Mouse (Mus musculus) megakaryocyte, embryonic 14.5 days (primary cell): ENCODE measurements at regions not wholly inside any gene's neighbourhood (a gene's known extent, or its start where the extent isn't known, plus 50 kb on each side); places are given as distances from the start of the nearest gene placed in this dataset.

Source experiments
- FLI1 ChIP-seq: IDR thresholded peaks from 2 replicates; pipeline ENCODE4 v1.6.1; 2012; ENCODE audit warnings: low read length, inconsistent platforms, mixed read lengths
- GATA1 ChIP-seq: IDR thresholded peaks from 3 replicates; pipeline ENCODE4 v1.6.1; 2012; ENCODE audit warnings: mixed read lengths, low read length, inconsistent platforms, borderline replicate concordance

DNA sequence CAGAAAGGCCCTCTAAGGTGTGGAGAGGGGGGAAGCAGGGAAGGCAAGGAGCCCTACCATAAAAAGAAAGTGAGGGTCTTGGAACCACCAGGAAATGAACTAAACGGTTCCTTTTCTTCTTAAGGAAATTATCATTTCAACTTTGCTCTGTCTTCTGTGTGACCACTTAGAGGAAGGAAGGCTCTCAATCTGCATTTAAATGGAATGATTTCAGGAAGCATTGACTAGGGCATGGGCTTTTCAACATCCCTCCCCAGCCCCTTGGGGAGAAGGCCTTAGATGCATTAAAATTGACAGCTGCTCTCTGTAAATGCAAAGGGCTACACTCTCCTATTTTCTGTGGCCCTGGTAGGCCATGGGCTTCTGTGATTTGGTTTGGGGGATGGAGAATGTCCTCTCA, 103.5 kb upstream of the Kirrel3 start:
- TF ChIP-seq GATA1 (no peak), FLI1 (no peak)
